Mouse (Mus musculus): Measurements from ENCODE around the gene Smc3.
"Not testable (repeated sequence)": the region's sequence is repeated elsewhere in the genome, so short reads cannot be mapped to it uniquely, and the experiment has no call there.

Gene Smc3

DNA sequence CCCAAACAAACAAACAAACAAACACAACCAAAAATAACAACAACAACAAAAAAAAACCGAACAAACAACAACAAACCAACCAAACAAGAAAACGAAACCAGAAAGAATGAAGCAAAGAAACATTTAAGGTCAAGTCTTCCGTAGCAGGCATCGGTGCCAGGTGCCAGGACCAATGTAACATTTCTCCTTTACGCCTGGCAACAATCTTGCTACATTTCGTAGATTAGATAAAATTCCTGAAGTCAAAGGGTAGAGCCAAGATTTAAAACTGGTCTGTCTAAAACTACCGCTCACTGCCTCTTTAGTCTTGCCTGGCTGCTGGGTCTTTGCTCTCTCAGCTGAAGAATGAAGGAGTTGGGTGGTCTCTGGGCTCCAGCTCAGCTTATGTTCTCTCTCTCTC, 24.1 kb upstream of the Smc3 start:
- DNase-seq (ENCODE audit: low read depth, low spot score), result no peak

DNA sequence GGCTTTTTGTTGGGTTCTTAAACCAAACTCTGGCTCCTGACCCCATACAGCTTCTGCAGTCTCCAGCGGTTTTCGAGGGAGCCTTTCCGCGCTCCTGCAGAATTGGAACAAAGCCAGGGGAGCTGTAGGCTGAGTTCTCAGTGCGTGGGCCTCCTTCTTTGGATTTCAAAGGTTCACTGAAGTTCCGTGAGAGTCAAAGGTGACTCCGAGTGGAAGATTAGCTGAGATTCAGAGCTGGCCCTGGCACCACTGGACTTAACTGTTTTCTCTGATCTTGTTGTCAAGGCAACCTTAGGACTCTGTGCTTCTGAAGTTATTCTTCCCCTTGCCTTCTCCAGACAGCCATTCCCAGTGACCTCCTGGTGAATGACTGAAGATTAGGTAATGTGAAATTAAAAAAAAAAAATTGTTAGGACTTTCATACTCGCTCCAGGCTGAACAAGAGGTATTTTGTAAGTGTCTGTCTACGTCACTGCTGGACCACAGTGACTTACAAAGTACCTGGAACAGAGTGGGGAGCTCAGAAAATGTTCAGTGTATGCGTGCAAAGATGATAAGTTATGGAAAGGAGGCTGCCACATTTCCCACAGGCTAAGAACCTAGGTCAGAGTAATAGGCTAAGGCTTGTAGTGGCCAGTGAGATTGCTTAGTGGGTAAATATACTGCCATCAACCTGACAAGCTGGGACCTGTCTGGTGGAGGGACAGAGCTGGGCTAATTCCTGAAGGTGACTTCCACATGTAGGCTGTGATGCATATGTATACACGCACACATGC, 23.0 kb upstream of the Smc3 start:
- DNase-seq (ENCODE audit: low read depth, low spot score), result no peak

DNA sequence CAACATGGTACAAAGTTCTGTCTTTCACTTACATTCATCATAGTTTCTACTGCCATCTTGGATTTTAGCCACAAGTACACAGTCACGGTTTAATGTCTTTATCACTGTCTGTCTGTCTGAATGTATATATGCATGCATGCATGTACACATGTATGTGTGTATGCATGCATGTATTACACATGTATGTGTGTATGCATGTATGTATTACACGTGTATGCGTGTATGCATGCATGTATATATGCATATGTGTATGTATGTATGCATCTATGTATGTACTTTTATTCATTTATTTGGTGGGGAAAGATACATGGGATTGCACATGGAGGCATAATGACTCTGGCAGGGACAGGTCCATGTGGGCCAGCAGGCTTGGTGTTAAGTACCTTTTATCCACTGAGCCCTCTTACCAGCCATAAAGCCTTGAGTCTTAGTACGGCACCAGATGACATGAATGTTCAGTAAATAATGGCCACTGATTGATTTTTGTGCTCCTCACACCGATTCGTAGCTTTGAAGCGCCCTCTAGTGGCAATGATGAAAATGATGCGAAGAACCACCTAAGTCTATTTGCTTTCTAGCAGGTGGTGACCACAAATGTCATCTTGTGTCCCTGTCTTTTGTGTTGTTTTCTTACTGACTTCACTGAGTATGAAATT, 21.5 kb upstream of the Smc3 start:
- DNase-seq (ENCODE audit: low read depth, low spot score), result no peak

DNA sequence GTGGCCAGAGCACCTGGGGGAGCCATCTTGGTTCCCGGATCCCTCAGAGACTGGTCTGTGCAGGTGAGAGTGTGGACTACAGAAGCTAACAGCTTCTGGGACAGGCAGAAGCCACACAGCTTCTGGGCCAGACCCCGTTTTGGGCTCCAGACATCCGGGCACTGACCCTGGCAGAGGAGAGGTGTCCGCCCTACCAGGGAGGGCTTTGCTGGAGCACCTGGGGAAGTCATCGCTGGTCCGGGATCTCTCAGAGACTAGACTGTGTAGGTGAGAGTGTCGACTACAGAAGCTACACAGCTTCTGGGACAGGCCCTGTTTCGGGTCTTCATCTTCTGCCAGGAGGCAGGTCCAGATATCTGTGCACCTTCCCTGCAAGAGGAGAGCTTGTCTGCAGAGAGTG, 19.9 kb upstream of the Smc3 start:
- DNase-seq (ENCODE audit: low read depth, low spot score), result not testable (repeated sequence)

DNA sequence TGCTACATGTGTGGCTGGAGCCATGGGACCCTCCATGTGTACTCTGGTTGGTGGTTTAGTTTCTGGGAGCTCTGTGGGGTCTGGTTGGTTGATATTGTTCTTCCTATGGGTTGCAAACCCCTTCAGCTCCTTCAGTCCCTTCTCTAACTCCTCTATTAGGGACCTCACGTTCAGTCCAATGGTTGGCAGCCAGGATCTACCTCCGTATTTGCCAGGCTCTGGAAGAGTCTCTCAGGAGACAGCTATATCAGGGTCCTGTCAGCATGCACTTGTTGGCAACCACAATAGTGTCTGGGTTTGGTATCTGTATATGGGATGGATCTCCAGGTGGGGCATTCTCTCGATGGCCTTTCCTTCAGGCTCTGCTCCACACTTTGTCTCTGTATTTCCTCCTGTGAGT, 12.5 kb upstream of the Smc3 start:
- not testable (repeated sequence) for DNase-seq (ENCODE audit: low read depth, low spot score)

DNA sequence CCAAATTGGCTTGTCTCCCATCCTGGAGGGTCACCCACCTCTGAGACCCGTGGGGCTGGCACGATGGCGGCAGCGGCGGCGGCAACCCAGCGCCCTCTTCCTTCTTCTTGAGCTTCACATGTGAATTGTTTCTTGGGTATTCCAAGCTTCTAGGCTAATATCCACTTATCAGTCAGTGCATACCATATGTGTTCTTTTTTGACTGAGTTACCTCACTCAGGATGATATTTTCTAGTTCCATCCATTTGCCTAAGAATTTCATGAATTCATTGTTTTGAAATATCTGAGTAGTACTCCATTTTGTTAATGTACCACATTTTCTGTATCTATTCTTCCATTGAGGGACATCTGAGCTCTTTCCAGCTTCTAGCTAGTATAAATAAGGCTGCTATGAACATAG, 11.2 kb upstream of the Smc3 start, which contains the start of gene Nutf2-ps1:
Gene Nutf2-ps1, minus strand, starts transcription at position 101 of the 400 bp plus-strand sequence.
- DNase-seq (ENCODE audit: low read depth, low spot score), result not testable (repeated sequence)

DNA sequence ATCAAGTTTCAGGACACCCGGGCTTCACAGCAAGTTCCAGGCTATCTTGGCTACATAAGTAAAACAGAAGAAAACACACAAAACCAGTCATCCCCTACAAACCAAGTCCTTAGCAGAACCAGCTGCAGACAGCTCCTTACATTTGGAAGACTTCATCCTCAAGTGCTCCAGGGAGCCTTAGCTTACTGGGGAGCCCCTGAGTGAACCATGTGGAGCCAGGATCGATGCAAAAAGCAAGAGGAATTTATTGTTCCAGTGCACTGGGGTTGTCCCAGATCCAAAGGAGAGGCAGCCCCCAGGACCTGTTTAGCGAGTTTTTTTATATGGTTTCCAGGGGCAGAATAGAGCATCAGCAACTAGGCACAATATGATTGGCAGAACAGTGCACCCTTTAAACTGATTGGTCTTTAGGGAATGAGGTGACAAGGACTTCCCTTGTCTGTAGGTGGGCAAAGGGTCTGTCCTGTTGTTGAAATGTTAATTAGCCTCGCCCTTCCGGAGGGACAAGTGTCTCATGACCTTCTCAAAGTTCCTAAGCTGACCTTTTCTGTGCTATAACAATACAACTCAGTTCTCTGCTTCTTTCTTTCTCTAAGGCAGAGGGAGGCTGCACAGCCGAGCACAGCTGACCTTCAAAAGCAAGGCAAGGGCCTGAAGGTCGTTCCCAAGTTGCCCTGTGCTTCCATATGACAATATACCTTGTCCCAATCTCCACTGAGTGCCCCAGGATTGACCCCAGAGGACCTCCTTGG, 3.3 kb upstream of the Smc3 start:
- DNase-seq (ENCODE audit: low read depth, low spot score), result no peak

DNA sequence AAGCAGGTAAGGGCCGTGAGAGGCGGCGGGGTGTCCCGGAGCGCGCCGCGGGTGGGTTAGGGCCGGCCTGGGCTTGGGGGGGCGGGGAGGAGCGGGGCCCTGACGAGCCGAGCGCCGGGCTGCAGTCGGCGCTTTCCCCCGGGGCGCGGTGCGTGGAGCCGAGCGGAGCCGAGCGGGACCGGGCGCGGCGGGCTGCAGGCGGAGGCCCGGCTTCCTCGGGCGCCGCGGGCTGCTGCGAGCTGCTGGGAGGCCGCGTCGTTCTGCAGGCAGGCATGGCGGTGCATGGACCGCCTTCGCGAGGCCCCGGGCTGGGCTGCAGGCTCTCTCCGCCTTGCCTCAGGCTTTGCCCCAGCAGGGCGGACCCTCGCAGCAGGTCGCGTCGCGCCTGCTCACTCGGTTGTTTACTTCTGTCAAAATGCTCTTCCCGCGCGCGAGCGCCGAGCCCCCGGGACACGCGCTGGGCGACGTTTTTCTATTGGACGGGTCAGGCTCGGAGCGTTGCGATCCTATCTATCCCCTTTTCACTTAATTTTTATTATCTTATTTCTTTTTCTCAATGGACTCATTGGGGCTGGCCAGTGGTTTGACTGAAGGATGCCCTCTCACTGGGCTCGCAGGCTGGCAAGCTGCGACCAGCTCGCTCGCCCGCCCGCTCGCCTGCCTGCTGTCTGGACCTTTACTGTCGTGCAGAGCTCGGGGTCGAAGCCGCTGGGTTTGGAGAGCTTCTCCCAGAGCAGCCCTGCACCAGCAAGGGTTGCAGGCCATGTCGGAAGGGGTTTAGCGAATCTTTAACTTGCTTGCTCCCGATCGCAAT, 558 bp downstream of the Smc3 start:
- DNase-seq (ENCODE audit: low read depth, low spot score), result no peak

DNA sequence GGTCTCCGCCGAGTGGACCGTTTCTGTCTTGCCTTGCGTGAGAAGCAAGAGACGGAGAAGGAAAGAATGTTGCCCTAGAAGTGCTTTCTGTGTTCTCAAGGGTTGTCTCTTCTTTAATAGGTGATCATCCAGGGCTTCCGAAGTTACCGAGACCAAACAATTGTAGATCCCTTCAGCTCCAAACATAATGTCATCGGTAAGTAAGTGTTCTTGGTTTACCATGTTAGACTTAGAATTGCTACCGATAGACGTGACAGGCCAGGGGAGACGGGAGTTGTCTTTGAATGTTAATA, 1.1 kb downstream of the Smc3 start:
- DNase-seq (ENCODE audit: low read depth, low spot score), result no peak

DNA sequence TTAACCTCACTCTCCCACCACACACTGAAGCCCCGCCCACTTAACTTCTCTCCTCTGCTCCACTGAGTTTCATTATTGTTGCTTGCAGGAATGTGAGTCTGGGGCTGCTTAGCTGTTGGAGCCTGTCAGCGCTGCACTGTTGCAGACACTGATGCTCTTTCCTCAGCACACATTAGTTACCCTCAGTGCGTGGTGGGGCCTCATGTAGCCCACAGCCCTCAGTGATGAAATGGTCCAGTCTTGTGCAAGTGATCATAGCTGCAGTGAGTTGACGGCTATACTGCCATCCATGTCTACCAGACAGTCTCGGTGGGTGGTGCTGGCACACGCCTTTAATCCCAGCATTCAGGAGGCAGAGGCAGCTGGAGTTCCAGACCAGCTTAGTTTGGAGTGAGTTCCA, 8.7 kb downstream of the Smc3 start:
- no peak for DNase-seq (ENCODE audit: low read depth, low spot score)

DNA sequence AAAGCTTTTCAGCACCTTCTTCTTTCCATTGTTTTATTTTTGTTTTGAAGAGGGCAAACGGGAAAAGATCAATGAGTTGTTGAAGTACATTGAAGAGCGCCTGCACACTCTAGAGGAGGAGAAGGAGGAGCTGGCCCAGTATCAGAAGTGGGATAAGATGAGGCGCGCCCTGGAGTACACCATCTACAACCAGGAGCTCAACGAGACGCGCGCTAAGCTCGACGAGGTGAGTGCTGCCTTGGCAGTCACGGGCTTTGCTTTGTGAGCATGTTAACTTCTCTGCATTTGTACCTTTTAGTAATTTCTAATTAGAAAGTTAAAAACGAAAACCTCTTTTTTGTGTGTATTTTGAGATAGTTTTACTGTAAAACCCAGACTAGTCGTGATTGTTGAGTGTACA, 21.5 kb downstream of the Smc3 start:
- no peak for DNase-seq (ENCODE audit: low read depth, low spot score)

DNA sequence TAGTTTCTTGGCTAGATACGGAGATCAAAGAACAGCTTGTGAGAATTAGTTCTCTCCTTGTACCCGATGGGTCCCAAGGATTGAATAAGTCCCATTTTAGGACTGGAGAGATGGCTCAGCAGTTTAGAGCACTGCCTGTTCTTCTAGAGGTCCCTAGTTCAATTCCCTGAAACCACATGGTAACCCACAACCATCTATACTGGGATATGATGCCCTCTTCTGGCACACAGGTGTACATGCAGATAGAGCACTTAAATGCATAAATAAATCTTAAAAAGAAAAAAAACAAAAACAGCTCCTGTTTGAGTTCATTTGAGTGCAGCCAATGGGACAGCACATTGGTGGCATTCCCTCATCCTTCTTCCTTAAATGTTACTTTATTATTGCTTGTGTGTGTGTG, 37.8 kb downstream of the Smc3 start:
- no peak for DNase-seq (ENCODE audit: low read depth, low spot score)

DNA sequence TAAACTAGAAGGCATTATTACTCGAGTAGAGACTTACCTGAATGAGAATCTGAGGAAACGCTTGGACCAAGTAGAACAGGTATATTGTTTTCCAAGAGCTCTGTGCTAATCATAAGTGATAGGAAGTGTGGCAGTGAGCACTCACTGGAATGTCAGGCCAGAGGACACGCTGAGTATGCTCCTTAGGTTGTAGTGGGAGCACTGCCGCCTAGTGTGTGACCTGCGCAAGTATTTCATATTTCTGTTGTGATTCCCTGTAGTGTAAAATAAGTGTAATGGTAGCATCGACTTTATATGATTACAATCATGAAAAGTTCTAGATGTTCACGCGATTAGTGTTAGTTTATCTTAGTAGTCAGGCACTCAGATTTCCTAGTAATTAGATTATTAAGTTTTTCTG, 38.5 kb downstream of the Smc3 start:
- DNase-seq (ENCODE audit: low read depth, low spot score), result no peak

DNA sequence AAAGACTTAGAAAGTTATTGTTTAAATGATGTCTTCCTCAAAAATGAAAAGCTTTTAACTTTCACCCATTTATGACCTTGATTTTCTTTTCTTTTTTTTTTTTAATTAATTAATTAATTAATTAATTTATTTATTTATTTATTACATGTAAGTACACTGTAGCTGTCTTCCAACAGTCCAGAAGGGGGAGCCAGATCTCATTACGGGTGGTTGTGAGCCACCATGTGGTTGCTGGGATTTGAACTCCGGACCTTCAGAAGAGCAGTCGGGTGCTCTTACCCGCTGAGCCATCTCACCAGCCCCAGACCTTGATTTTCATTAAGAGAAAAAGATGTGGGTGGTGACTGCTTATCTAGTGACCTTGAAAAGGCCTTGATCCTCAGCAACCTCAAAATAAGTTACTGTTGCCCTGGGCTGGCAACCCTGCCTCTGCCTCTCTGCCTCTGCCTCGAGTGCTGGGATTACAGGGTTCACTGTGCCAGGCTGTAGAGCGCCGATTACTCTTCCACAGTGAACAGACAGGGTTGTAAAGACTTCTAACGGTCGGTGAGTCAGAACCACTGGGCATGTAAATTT, 43.9 kb downstream of the Smc3 start:
- DNase-seq (ENCODE audit: low read depth, low spot score), result no peak

DNA sequence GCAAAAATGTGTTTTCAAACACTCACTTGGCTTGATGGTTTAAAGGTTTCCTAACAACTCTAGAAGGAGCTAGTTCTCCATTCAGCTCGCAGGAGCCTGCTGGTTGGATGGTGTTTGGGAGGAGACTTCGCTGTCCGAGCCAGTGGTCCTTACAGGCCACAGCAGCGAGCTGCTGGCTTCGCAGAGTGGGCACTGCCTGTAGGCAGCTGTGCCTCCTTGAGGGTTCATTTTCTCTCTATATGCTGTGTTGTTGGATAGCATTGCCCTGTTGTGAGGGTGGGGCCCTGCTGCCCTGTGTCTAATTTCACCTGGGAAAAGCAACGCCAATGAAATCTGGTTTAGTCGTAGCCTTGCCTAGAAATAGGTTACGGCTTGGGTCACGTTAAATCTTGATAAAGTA, 47.1 kb downstream of the Smc3 start:
- no peak for DNase-seq (ENCODE audit: low read depth, low spot score)

DNA sequence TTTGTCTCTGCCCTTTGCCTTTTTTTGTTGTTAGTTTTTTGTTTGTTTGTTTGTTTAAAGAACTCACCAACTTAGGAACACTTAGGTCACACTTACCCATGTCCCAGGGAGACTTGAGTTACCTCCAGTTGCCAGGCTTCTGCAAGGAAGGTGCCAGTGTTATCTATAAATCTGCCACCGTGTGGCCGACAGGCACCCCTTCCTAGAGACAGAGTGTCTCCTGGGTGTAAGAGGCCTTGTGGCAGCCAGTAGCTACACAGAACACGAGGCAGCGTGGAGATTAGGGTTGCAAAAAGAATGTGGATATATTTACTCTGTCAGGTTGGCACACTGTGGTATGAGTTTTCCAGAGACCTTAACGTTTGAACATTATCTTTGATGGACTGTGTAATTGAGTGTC, 47.9 kb downstream of the Smc3 start:
- DNase-seq (ENCODE audit: low read depth, low spot score), result no peak

DNA sequence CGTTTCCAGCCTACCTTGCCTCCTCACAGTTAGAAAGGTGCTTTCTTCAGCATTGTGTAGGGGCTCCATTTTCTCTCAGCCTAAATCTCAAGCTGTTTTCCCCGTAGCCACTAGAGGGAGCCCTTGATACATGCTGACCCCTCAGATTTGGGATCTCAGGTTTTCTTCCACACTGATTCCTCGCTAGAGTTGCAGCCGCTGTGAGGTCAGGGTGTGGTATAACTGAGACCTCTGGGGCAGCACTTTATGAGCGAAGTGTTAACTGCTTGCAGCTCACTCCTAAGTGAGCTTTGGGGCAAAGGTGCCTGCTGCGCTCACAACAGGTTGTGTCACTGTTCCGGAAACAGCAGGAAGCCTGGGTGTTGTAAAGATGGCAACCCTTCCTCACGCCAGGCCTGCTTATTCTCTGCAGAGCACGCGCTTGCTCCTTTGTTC, 48.6 kb downstream of the Smc3 start:
- DNase-seq (ENCODE audit: low read depth, low spot score), result peak; percentile 63

DNA sequence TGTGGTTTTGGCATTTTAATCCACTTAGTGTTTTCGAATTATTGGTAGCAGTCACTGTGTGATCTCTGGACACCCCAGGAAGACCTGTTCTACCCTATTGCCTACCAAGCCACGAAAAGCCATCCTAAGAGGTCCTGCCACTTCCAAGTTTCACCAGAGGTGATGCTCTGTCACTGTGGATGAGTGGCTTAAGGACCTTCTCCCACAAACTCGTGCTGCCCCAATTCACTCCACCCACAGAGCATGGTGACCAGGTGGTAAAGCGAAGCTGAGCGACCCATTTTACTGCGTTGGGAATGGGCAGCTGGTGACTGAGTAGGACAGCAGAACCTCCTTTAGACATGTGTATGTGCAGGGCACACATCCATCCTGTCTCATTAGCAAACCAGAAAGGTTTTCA, 49.2 kb downstream of the Smc3 start:
- no peak for DNase-seq (ENCODE audit: low read depth, low spot score)

DNA sequence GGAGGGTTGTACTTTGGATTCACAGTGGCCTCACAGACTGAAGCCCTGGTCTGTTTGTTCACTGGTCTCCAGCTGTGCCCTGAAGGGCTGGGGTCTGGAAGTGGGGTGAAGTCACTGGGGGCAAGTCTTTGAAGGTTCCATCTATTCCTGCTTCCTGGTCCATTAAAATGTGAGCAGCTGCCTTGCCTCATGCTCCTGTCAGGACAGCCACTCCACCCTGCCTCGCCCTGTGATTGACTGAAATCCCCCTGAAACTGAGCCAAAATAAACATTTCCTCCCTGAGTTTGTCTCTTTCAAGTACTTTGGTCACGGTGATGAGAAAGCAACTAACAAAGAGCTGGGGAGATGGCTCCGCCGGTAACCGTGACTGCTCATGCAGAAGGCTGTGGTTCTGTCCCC, 49.6 kb downstream of the Smc3 start:
- no peak for DNase-seq (ENCODE audit: low read depth, low spot score)

DNA sequence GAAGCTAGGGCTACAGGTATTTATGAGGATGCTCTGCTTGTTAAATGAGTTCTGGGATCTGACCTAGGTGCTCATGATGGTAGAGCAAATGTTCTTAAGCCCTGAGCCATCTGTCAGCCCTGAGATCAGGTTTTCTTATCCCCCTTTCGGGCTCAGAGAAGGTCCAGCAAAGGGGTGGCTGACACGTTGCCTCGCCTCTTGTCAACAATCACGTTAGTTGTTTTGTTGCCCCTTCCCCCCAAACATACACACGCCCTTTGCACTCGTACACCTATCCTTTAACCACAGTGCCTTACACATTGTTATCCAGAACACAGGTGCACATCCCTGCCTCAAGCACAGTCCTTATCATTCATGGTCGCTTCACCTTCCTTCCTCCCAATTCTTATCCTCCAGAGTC, 50.7 kb downstream of the Smc3 start:
- no peak for DNase-seq (ENCODE audit: low read depth, low spot score)

DNA sequence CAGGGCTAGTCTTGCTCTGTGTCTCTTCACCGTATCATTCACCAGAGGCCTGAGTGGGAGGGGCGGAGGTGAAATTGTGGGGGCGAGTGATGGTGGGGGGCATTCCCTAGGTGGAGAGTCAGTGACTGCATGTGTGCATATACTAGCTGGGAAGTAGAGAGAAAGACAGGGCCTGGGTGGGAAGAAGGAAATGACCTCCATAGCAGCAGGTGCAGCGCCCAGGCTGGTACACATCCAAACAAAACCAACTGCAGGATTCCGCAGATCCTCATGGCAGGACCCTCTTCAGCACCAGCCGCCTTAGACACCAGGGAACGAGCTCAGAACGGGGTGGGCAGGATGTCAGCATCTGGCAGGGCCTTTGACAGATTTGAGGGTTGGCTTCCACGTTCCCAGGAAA, 52.1 kb downstream of the Smc3 start:
- DNase-seq (ENCODE audit: low read depth, low spot score), result no peak
